ENCODE assay signal across 9 mouse cellular contexts in genomic region chr2:19682997-19683396, GRCm38 (mm10). TPM values are rescaled to one million over a fixed set of nuclear protein-coding genes. Genes with fewer than 3 reads are reported as not detected.
A peak's percentile ranks its signal among the peaks of the same experiment; 100 is the strongest.
DNase-seq lines count a peak whose midpoint lies in the region; ATAC-seq and TF ChIP-seq lines count a peak whose summit lies in the region.
"Had no signal": no experiment of that assay in that cellular context is flagged by ENCODE, and none has a peak within 500 bp of the region (broad histone marks: within the 10 kb centered on the region; RNA-seq: fewer than 3 reads in every experiment).

No protein-coding gene starts in this region.

- no peak for DNase-seq in kidney, postnatal 0 days (ENCODE audit: low spot score)
- DNase-seq in NIH3T3 (ENCODE audit: low read depth): peak; percentile 81
- DNase-seq in spleen, postnatal 36 days (ENCODE audit: low spot score in 2 of 2): peak; percentile 34 to 45
- DNase-seq in cerebellum, postnatal 4 days (ENCODE audit: low spot score in 2 of 2): no peak
- no peak for DNase-seq in frontal cortex, postnatal 36 days (ENCODE audit: low spot score in 2 of 2)

- H3K9ac ChIP-seq in kidney, postnatal 0 days (ENCODE audit: low read depth, low read length): no peak overlapping the region
- no peak overlapping the region for H3K9ac ChIP-seq in kidney, embryonic 16.5 days (replicated peaks; ENCODE audit: low read length)
- no peak overlapping the region for H3K9ac ChIP-seq in hindbrain, embryonic 13.5 days
- H3K9ac ChIP-seq: limb, embryonic 13.5 days had no signal

- no peaks in the 10 kb centered on the region for H3K27me3 ChIP-seq in kidney, postnatal 0 days (ENCODE audit: insufficient read depth, low read length)
- H3K27me3 ChIP-seq in kidney, embryonic 16.5 days (ENCODE audit: insufficient read depth, low read length): no peaks in the 10 kb centered on the region
- no peaks in the 10 kb centered on the region for H3K27me3 ChIP-seq in hindbrain, embryonic 13.5 days
- H3K27me3 ChIP-seq: limb, embryonic 13.5 days had no signal

- H3K36me3 ChIP-seq in kidney, postnatal 0 days (ENCODE audit: insufficient read depth, low read length): no peaks in the 10 kb centered on the region
- no peaks in the 10 kb centered on the region for H3K36me3 ChIP-seq in kidney, embryonic 16.5 days (ENCODE audit: insufficient read depth, low read length)
- H3K36me3 ChIP-seq in hindbrain, embryonic 13.5 days: no peaks in the 10 kb centered on the region
- H3K36me3 ChIP-seq: limb, embryonic 13.5 days had no signal

- H3K4me1 ChIP-seq in kidney, postnatal 0 days (replicated peaks; ENCODE audit: insufficient read depth, low read length): no peaks in the 10 kb centered on the region
- H3K4me1 ChIP-seq in kidney, embryonic 16.5 days (ENCODE audit: insufficient read depth, low read length): no peaks in the 10 kb centered on the region
- H3K4me1 ChIP-seq in hindbrain, embryonic 13.5 days (replicated peaks): no peaks in the 10 kb centered on the region

- no peak overlapping the region for H3K4me2 ChIP-seq in kidney, postnatal 0 days (ENCODE audit: low read length)
- no peak overlapping the region for H3K4me2 ChIP-seq in kidney, embryonic 16.5 days (replicated peaks; ENCODE audit: low read depth, low read length)
- H3K4me2 ChIP-seq in hindbrain, embryonic 13.5 days: no peak overlapping the region
- H3K4me2 ChIP-seq: limb, embryonic 13.5 days had no signal

- ATAC-seq in kidney, postnatal 0 days (replicated peaks; ENCODE audit: low FRiP score, low read depth): no peak
- ATAC-seq in kidney, embryonic 16.5 days (ENCODE audit: low FRiP score, low TSS enrichment): no peak; the same call in 1 of the 2 replicates
- ATAC-seq in hematopoietic stem cell, adult 5-6 weeks (replicated peaks in 1 of 2; ENCODE audit: insufficient read depth in 1 of 2, low FRiP score in 2 of 2, low TSS enrichment in 1 of 2, low read depth in 1 of 2, poor library complexity in 2 of 2, severe bottlenecking in 2 of 2): peak; percentile 67 to 69; a peak in 2 of 4 replicates
- ATAC-seq in hindbrain, embryonic 13.5 days (ENCODE audit: low FRiP score): no peak

- WGBS in kidney, postnatal 0 days: 52% methylated on average over 3 of the region's 3 CpGs
- WGBS in kidney, embryonic 16.5 days: 51% methylated on average over 3 of the region's 3 CpGs
- WGBS in hindbrain, embryonic 13.5 days: 47% methylated on average over 3 of the region's 3 CpGs

- no peak overlapping the region for H3K4me3 ChIP-seq in kidney, postnatal 0 days (replicated peaks; ENCODE audit: low read depth, low read length)
- H3K4me3 ChIP-seq in kidney, embryonic 16.5 days (ENCODE audit: low read length): no peak overlapping the region
- H3K4me3 ChIP-seq in hindbrain, embryonic 13.5 days: no peak overlapping the region
- H3K4me3 ChIP-seq: limb, embryonic 13.5 days had no signal

- TF ChIP-seq CTCF in kidney, postnatal 0 days (IDR thresholded peaks at IDR 0.05; ENCODE audit: low read depth): peak; percentile 57

- no peaks in the 10 kb centered on the region for H3K9me3 ChIP-seq in kidney, postnatal 0 days (replicated peaks; ENCODE audit: low read length)
- H3K9me3 ChIP-seq in kidney, embryonic 16.5 days (ENCODE audit: low read length): peaks cover 3% of the 10 kb centered on the region; the same call in 1 of the 2 replicates
- no peaks in the 10 kb centered on the region for H3K9me3 ChIP-seq in hindbrain, embryonic 13.5 days

- no peak overlapping the region for H3K27ac ChIP-seq in kidney, postnatal 0 days
- no peak overlapping the region for H3K27ac ChIP-seq in kidney, embryonic 16.5 days (ENCODE audit: low read length)
- no peak overlapping the region for H3K27ac ChIP-seq in hindbrain, embryonic 13.5 days
- H3K27ac ChIP-seq: limb, embryonic 13.5 days had no signal

RNA-seq across cellular contexts. Expression of gene Otud1, which starts 25.4 kb away (rescaled TPM):
- 2.7 and 3.8 TPM in 2 replicates for polyA plus RNA-seq in kidney, postnatal 0 days (2015; fragmentation: Nextera tagmentation; extraction: Ambion mirVana)
- 1.4 TPM in 2 replicates for polyA plus RNA-seq in kidney, embryonic 16.5 days (2015; fragmentation: Nextera tagmentation; extraction: Ambion mirVana)
- 7.3 and 11.1 TPM in 2 replicates for total RNA-seq in hematopoietic stem cell, adult 5-6 weeks (2017)
- 1.0 and 1.2 TPM in 2 replicates for polyA plus RNA-seq in hindbrain, embryonic 13.5 days (2015; fragmentation: Nextera tagmentation; extraction: Ambion mirVana)

Comparison
In these comparisons a context has a peak if more than half of its experiments do, and no peak if none do; other contexts are left out.
1. ATAC-seq: peak in hematopoietic stem cell, adult 5-6 weeks (2 of 2); none in kidney, postnatal 0 days (single experiment), kidney, embryonic 16.5 days (single experiment) and hindbrain, embryonic 13.5 days (single experiment).
2. DNase-seq: peak in NIH3T3 (single experiment) and spleen, postnatal 36 days (2 of 2); none in kidney, postnatal 0 days (single experiment), cerebellum, postnatal 4 days (0 of 2) and frontal cortex, postnatal 36 days (0 of 2).